Mouse (Mus musculus) ES-E14 (cell line): Measurements from ENCODE around the gene Klhdc10. TPM values are rescaled to one million over a fixed set of nuclear protein-coding genes. Genes with fewer than 3 reads are reported as not detected.

ENCODE experiments used
- DNase-seq: peaks from one replicate; pipeline ENCODE4 v3.0.0-alpha.2; 2013; ENCODE audit warnings: low read depth, low spot score
- H3K27ac ChIP-seq: 2 replicates; pipeline ENCODE4 v1.5.1; 2012; ENCODE audit warnings: low read depth, mild to moderate bottlenecking, low read length, moderate library complexity, mixed read lengths; ENCODE audit not compliant: poor library complexity, insufficient read depth, severe bottlenecking
- H3K36me3 ChIP-seq: 2 replicates; pipeline ENCODE4 v1.6.1; 2012; ENCODE audit warnings: mild to moderate bottlenecking, low read length, moderate library complexity, mixed read lengths; ENCODE audit not compliant: control insufficient read depth, poor library complexity, insufficient read depth, severe bottlenecking
- H3K4me1 ChIP-seq, 2 experiments: fragments of 150-350 bp in 1 of 2; sonication (generic) in 1 of 2; 2 replicates each; pipeline ENCODE4 v1.6.1; 2012; ENCODE audit warnings: low read length in 2 of 2, mild to moderate bottlenecking in 1 of 2, mixed read lengths in 1 of 2; ENCODE audit not compliant: control insufficient read depth in 2 of 2, insufficient read depth in 2 of 2, poor library complexity in 1 of 2
- H3K4me3 ChIP-seq, 2 experiments: fragments of 150-350 bp in 1 of 2; sonication (generic) in 1 of 2; 2 replicates each; pipeline ENCODE4 v1.5.1; 2012; ENCODE audit warnings: low read length in 2 of 2, low read depth in 1 of 2, mild to moderate bottlenecking in 1 of 2, mixed read lengths in 1 of 2; ENCODE audit not compliant: insufficient read depth in 1 of 2, poor library complexity in 1 of 2, severe bottlenecking in 1 of 2
- H3K9ac ChIP-seq: 2 replicates; pipeline ENCODE4 v1.6.1; 2012; ENCODE audit warnings: low read depth, mild to moderate bottlenecking, low read length, mixed read lengths; ENCODE audit not compliant: poor library complexity, insufficient read depth, severe bottlenecking
- H3K9me3 ChIP-seq: fragments of 150-350 bp; sonication (generic); 2 replicates; pipeline ENCODE4 v1.6.1; 2012; ENCODE audit warnings: low read depth, mild to moderate bottlenecking, low read length; ENCODE audit not compliant: control insufficient read depth, insufficient read depth
- CHD2 ChIP-seq: IDR thresholded peaks from 2 replicates; pipeline ENCODE4 v1.6.1; 2014; ENCODE audit warnings: mild to moderate bottlenecking, low read depth, low read length, inconsistent platforms
- HCFC1 ChIP-seq: IDR thresholded peaks from 2 replicates; pipeline ENCODE4 v1.6.1; 2012; ENCODE audit warnings: low read length, inconsistent platforms, borderline replicate concordance; ENCODE audit not compliant: insufficient read depth
- MAFK ChIP-seq: IDR thresholded peaks from 2 replicates; pipeline ENCODE4 v1.6.1; 2014; ENCODE audit warnings: mild to moderate bottlenecking, low read depth, low read length, inconsistent platforms; ENCODE audit not compliant: insufficient read depth
- ZC3H11A ChIP-seq: IDR thresholded peaks from 2 replicates; pipeline ENCODE4 v1.6.1; 2012; ENCODE audit warnings: low read depth, mild to moderate bottlenecking, inconsistent platforms, low read length, borderline replicate concordance
- ZNF384 ChIP-seq: IDR thresholded peaks from 2 replicates; pipeline ENCODE4 v1.6.1; 2012; ENCODE audit warnings: low read depth, low read length, inconsistent platforms
- in situ Hi-C, 2 experiments: fragments of 600-800 bp; cut with MboI; formaldehyde crosslinking; loops; one replicate each; pipeline ENCODE4 v1.15.1; 2025; ENCODE audit warnings: low sequenced_read_pairs in 2 of 2, inconsistent platforms in 1 of 2; ENCODE audit not compliant: unreplicated experiment in 2 of 2
- total RNA-seq: library from RNA; depleted of rRNA; stranded (reverse); fragments of 300-350 nt; gene quantifications from 2 replicates; pipeline ENCODE4 v1.2.3, GENCODE M21; 2012

Klhdc10 gene
- total RNA-seq, 1 experiment, result 48.9 TPM

DNA sequence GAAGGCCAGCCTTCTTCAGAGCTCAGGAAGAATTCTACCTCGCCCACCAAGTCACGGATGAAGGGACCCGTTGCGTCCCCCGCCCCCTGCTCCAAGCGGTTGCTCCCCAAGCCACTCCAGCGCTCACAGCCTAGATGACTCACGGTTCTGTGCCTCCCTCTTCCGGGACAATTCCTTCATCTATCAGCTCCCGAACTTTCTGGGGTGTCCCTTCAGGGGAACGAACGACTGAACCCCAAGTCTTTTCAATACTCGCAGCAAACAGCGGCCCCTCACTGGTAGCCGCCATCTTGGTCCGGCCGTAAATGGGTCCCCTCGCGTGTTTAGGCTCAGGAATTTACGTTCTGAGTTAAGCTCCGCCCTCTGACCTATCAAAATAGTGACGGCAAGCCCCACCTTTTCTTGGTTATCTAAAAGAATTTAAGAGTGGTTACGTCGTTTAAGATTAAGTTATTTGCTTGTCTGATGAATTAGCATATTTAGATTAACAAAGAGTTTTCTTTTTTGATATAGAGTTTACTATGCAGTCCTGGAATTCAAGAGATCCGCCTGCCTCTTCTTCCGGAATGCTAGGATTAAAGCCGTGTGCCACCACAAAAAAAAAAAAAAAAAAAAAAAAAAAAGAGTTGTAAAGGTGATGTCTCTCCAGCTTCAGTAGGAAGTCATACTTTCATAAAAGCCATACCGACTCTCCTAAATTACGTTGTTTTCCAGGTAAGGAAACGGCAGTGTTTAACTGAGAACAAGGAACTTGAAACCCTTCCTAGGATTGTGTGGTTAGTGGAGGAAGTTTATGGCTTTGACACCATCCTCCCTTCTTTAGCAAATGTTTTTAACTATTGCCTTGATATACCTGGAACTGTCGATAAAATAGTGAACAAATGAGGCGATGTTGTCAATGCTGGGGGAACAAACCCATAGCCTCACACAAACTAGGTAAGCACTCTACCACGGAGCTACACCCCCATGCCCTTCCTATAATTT, 10.7 kb upstream of the Klhdc10 start, which contains the start of gene Zc3hc1:
TSS of gene Zc3hc1 (minus strand) at position 315 of the 984 bp plus-strand sequence.
- TF ChIP-seq ZNF384, result peak; percentile 93
- TF ChIP-seq ZC3H11A, result no peak
- TF ChIP-seq CHD2, result no peak; the same call in 1 of the 2 replicates
- peak; percentile 82 for TF ChIP-seq HCFC1
- no peak for TF ChIP-seq MAFK
- peak within 1 kb of the TSS; percentile 72 for H3K27ac ChIP-seq
- in situ Hi-C loops, result no loop called here

DNA sequence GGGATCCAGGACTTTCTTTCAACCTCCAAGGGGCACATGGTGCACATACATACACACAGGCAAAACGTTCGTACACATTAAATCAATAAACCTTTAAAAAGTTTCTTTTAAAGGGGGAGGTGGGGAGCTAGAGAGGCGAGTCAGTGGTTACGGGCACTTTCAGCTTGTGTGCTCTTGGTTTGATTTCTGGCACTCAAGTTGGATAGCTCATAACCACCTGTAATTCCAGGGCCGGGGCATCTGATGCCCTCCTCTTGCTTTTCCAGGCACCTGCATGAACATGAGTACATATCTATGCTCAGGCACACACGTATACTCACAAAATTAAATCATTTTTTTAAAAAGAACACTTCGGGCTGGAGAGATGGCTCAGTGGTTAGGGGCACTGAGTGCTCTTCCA, 9.7 kb upstream of the Klhdc10 start:
- Histone ChIP-seq H3K27ac (no peak overlapping the region), H3K4me1 (peaks cover 0 to 2% of the 10 kb centered on the region in 2 experiments; a peak in 1 of 4 replicates), H3K36me3 (no peaks in the 10 kb centered on the region), H3K9ac (no peak overlapping the region), H3K4me3 (no peak overlapping the region), H3K9me3 (no peaks in the 10 kb centered on the region)
- no peak for TF ChIP-seq HCFC1
- no peak for TF ChIP-seq CHD2
- TF ChIP-seq ZNF384, result no peak
- no peak for DNase-seq
- in situ Hi-C loops, result no loop called here

More for the DNA sequence above, 10.7 kb upstream of the Klhdc10 start, which contains the start of gene Zc3hc1:
- peaks cover 5% of the 10 kb centered on the region for H3K36me3 ChIP-seq
- peak; percentile 76 for DNase-seq
- H3K9ac ChIP-seq, result peak within 1 kb of the TSS; percentile 98
- H3K4me1 ChIP-seq, result peaks cover 0 to 2% of the 10 kb centered on the region in 2 experiments; a peak in 1 of 4 replicates
- peak within 1 kb of the TSS; percentile 100 for H3K4me3 ChIP-seq
- no peaks in the 10 kb centered on the region for H3K9me3 ChIP-seq

DNA sequence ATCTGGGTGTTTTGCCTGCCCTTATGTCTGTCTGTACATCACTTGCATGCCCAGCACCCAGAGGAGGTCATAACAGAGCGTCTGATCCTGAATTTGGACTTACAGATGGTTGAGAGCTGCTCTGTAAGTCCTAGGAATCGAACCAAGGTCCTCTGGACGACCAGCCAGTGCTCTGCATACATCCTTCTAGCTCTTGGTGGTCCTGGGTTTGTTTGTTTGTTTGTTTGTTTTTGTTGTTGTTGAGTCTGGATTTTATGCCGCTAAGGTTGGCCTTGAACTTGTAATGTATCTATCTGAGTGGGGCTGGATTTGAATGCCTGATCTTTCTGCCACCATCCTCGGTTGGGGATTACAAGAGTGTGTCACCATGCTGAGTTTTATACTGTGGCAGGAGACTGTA, 1.5 kb upstream of the Klhdc10 start:
- Histone ChIP-seq H3K4me1 (peaks cover 0 to 12% of the 10 kb centered on the region in 2 experiments; a peak in 2 of 4 replicates), H3K4me3 (no peak overlapping the region), H3K27ac (no peak overlapping the region), H3K9ac (no peak overlapping the region), H3K36me3 (no peaks in the 10 kb centered on the region), H3K9me3 (no peaks in the 10 kb centered on the region)
- in situ Hi-C loops, result loop anchor here in 1 of 2 experiments (25.0 kb wide), 1 partner anchor 587 kb away; no protein-coding TSS in a partner anchor
- DNase-seq, result no peak
- TF ChIP-seq ZNF384, result no peak
- TF ChIP-seq MAFK, result no peak
- TF ChIP-seq HCFC1, result no peak
- TF ChIP-seq CHD2, result no peak
- TF ChIP-seq ZC3H11A, result no peak

DNA sequence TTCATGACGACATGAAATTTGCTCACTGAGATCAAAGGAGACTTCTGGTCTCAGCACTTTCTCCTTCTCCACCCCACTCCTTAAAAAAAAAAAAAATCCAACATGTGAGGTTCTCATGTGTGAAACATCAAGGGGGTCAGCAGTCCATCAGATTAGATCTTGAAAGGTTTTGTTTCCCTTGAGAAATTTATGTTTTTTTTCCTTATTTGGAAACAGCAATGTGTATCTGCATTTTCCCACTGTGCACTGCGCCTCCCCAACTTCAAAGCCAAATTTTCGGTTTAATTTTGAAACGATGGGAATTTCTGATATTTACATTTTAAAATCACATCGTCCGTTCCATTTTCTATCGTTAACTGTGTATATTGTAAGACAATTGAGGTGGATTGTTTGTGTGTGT, 952 bp upstream of the Klhdc10 start:
- H3K27ac ChIP-seq, result no peak overlapping the region
- no peak for DNase-seq
- 0 out of 2 replicates have a peak, but pooled peaks have one; percentile 20 for TF ChIP-seq ZNF384
- no peak for TF ChIP-seq CHD2
- TF ChIP-seq HCFC1, result no peak
- TF ChIP-seq MAFK, result no peak
- TF ChIP-seq ZC3H11A, result no peak
- no peaks in the 10 kb centered on the region for H3K36me3 ChIP-seq
- H3K4me1 ChIP-seq, result peaks cover 0 to 12% of the 10 kb centered on the region in 2 experiments; a peak in 2 of 4 replicates
- in situ Hi-C loops, result loop anchor here in 1 of 2 experiments (25.0 kb wide), 1 partner anchor 587 kb away; no protein-coding TSS in a partner anchor
- no peaks in the 10 kb centered on the region for H3K9me3 ChIP-seq
- no peak overlapping the region; the same call in 1 of the 2 replicates for H3K9ac ChIP-seq
- H3K4me3 ChIP-seq, result peak overlapping the region; percentile 83 to 98; a peak in 3 of 4 replicates
